Mouse (Mus musculus) c-Kit-positive CD71-positive TER-119-negative erythroid progenitor cells, embryonic 14.5 days (primary cell): ENCODE measurements around the gene Cisd2.
A peak's percentile ranks its signal among the peaks of the same experiment; 100 is the strongest.

Experiments
- DNase-seq: peaks from one replicate; pipeline ENCODE4 v3.0.0-alpha.2; 2013; ENCODE audit warnings: low read depth

Cisd2 gene

DNA sequence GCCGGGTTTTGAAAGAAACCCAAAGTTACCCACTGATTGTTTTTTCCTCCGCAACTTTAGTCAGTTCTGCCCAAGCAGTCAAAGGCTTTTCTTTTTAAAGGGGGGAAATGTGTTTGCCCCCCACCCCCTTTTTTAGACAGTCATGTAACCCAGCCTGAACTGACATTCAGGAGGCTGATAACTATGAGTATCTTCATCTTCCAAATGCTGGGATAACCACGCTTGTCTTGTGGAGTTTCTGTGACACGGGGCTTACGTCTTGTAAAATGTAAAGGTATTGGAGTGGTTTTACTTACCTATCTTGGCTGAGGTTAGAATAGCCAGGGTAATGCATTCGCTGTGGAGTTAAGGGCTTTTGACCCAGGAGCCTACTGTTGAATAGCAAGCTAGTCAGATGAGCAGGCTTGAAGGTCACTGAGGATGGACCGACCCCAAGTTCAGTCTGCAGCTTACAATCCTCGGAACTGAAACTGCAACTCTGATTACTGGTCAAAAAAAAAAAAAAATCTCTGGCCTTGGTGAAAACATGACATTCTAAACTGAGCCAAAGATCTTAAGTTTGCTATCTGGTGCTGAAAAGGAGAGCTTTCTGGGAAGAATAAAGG is at the start of gene Cisd2:
Gene Cisd2, minus strand, starts transcription at position 318 of the 605 bp plus-strand sequence.
- DNase-seq: no peak

DNA sequence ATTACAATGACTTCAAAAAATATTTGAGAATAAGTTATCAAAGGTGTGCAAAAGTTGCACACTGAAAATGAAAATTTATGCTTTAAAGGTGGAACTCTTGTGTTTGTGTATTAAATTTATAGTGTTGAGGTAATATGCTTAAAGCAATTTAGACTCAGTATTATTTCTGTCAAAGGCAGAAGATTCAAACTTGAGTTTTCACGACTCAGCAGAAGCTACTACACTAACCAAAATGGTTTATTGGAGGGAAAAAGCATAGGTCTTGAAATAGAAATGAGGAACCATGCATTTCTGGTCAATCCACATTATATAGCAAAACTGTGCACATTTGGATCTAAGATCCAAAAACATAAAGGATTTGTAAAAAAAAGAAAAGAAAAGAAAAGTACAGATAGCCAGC is 47.1 kb upstream of the Cisd2 start:
- DNase-seq: no peak

DNA sequence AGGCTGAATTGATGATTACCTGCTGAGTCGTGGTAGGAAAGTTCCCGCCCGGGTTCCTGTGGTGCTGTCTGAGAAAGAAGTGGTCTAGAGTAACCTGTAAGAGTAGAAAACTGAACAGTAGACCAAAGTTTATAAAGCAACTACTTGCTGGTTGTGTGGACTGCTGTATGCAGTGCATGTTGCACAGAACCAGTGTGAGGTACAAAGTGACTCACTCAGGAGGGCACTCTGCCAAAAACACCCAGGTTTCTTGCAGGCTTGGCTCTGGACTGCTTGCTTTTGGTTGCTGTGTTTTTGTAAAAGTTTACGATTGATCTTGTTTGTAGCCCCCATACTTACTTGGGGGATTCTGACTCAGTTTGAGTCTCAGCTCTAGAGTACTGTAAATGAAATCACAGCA is 46.2 kb upstream of the Cisd2 start:
- no peak for DNase-seq

DNA sequence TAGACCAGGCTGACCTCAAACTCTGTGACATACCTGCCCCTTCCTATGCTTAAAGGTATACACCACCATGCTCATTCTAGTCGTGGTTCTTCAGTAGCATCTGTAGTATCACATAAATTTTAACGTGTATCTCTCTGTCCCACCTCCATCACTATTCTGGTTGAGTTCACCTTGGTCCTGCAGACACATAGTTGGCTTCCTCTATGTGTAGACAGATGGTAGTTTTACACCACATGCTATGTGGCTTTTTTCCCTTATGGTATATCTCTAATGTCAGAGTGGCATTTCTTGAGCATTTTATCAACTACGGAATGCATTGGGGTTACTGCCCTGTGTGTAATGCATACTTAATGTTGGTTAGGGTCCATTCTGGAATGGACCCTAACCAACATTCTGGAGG is 45.4 kb upstream of the Cisd2 start:
- no peak for DNase-seq

DNA sequence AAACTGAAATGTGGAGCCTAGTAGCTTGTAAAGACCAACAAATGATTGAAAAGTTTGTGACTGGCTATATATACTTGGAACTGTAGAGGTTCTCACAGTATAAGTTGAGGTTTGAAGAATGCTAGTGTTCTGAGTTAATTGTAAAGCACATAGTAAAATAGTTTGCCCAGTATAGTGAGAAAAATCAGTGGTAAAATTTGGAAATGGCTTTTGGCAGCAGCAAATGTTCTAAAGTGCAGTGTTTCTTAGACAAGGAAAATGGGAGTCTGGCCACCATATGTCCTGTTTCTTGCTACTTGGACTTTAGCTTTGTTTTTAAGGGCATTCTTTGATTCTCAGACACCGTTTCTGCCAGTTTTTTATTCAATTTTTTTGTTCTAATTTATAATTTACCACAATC is 44.7 kb upstream of the Cisd2 start:
- no peak for DNase-seq

DNA sequence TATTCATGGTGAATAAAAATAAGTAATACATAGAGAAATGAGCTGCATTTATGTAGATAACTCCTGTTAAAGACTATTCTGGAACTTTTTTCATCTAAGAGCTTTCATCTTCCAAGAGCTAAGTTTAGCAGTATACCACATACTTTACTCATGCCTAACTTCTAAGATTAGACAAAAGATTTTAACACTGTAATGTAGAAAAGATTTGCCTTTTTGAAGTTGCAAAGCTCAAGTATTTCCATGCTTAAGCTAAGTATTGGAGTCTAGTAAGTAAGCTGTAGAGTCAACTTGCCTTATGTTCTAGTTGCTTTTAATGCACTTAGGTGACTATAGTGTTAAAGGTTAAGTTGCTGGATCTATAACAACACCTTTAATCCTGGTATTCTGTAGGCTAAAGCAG is 35.3 kb upstream of the Cisd2 start:
- no peak for DNase-seq

DNA sequence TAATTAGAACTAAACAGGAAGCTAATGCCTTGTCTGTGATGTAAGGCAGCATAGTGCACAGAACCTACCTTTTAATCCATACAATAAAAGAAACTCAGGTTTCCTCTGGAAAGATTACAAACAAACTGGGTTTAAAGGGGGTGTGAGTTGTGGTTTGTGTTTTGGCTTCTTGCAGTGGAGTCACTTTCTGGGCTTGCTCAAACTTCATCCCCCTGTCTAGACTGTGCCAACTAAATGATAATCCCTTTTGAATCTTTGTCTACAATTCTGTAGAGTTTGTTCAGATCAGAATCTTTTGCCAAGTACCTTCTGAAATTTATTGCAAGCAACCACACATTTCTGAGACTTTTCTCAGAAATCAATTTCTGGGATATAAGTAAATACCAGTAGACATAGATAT is 21.2 kb upstream of the Cisd2 start:
- DNase-seq: no peak

DNA sequence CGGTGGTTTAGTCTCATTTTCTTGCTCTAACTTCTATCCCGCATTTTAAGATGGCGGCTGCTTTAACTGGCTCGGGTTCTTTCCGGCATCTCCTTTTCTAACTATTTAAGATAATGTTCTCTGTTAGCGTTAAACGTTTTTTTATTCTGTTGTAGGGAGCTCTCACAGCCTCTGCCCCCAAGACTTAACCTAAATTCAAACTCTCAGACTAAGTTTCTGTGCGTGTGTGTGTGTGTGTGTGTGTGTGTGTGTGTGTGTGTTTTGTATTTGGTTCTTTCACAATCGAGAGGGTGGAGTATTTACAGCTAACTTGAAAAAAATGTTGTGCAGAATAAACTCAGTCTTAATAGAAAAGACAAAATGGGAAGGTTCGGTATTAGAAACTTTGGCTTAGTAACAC is 16.9 kb upstream of the Cisd2 start:
- DNase-seq: no peak

DNA sequence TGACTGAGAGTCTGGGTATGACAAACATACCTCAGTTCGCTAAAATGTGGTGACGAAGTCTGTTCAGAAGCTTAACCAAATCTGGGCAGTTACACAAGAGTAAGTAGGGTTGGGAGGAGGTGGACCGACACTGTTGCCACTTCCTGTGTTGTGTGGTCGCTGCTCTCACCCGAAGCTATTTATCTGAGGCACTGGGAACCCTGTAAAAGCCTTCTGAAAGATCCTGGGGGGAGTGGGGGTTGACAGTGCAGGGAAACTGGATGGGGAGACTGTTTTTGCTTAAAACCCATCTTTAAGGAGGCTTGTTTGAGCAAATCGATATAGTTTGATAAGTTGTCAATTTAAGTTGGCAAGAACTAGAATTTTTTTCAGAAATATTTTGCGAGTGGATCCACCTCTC is 16.5 kb upstream of the Cisd2 start:
- peak; percentile 55 for DNase-seq

DNA sequence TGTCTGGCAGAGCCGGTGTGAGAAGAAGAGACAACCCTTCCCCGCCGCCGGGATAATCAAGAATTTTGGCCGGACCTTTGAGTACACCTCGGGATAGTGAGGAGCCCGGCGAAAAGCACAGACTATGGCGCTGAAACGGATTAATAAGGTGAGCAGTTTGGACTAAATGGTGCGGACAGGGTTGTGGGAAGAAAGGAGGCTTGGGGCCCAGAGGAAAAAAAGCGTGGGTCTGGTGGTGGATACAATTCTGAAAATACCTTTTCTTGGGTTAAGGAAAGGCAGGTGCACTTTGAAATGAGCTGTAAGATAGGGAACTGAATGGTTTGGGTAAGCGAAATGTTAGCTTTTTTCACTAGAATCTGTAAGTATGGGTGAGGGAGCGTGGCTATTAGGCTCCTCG is 15.9 kb upstream of the Cisd2 start:
- DNase-seq: no peak

DNA sequence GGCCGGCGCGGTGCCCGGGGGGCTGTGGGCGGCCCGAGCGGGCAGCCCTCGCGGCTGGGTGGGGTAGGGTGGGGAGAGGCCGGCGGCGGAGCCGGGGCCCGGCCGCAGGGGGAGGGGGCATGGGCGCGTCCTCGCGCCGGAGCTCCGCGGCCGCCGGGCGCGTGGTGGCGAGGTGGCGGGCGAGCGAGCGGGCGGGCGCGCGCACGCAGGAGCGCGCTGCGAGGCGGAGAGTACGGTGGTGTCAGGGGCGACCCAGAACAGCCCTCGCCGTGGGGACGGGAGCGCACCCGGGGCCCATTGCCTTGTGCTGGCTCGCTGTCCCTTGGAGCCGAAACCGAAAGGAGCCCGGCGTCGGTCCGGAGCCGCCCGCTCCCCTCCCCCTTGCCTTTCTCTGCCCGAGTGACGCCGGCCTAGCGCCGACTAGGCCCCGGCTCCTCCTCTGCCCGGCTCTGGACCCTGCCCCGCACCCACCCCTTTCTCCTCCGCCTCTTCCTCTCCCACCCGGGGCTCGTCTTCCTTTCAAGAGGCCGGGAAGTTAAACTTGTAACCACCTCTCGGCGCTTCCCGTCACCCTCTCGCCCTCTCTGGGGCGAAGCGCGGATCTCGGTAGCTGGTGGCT is 15.3 kb upstream of the Cisd2 start:
- DNase-seq: peak; percentile 48

DNA sequence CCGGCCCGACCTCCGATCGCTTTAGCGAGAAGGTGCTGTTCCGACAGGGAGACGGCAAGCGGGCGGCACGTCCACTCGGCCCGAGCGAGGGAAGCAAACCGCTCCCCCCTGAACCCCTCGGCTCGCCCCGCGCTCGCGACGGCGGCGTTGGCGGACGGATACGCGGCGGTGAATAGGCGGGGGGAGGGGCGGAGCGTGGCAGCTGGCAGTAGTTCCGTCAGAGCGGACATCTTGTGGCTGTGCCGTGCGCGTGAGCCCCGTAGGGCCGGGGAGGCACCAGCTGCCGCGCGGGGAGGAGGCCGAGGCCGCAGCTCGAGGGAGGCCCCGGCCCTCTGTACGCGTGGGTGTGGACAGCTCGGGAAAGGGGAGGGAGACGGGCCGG is 14.8 kb upstream of the Cisd2 start:
- DNase-seq: peak; percentile 68

DNA sequence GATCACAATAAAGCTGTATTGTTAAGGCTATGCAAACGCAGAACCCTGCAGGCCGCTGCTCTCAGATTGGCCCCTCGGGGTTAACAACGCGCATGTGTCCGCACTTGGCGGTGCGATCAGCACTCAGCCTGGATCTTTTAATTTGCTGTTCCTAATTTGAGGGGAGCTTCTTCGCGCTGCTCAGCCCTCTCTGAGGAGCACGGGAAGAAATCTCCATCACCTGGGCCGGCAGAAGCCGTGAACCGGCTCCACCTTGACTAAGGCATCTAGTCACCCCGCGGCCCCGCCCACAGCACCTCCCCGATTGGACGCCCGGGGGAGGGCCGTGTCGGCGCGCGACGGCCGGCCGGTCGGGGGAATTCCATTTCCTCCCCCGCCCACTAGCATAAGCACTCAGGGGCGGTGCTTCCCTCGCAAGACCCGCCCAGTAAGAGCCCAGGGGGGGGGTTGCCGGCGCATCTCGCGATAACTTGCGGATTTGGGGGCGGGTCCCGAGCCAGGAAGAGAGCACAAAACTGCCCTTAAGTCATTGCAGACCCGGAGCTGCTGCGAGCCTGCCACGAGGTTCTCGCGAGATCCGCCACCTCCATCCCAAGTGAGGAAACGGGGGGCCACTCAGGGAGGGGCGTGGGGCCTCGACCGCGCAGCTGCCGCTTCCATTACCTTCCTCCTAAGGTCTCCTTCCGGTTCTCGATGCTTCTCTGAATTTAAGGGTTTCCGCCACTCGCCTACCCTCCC is 14.2 kb upstream of the Cisd2 start, which contains the start of gene Ube2d3:
Gene Ube2d3, plus strand, starts transcription at position 392 of the 738 bp plus-strand sequence.
- peak; percentile 94 for DNase-seq

DNA sequence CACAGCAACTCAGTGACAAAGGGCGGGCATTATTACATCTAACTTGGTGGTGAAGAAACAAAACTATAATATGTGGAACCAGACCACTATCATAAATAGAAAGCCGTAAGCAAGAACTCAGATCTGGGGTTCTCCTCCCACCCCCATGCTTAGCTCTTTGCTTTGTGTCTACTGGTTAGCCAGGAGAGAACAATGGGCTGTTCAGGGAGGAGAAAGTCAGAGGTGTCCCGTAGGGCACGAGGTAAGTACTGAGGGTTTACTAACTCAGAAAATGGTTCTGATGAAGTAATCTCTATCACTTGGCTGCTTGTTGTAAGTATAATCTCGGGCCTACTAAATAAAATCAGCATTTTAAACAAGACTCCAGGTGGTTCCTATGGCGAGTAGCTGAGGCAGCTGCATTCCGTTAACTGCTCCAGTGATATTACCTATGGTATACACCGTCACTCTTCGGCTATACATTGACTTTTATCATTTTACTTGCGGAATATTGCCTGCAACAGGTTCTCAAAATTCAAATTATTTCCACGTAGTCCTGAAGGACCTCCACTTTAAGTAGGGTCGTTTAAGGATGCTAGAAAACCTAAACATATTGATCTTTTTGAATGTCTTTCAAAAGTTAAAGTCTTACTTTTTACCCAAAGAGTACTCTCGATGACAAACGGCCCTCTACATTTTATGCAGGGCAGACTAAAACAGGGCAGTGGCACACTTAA is 13.3 kb upstream of the Cisd2 start:
- no peak for DNase-seq

DNA sequence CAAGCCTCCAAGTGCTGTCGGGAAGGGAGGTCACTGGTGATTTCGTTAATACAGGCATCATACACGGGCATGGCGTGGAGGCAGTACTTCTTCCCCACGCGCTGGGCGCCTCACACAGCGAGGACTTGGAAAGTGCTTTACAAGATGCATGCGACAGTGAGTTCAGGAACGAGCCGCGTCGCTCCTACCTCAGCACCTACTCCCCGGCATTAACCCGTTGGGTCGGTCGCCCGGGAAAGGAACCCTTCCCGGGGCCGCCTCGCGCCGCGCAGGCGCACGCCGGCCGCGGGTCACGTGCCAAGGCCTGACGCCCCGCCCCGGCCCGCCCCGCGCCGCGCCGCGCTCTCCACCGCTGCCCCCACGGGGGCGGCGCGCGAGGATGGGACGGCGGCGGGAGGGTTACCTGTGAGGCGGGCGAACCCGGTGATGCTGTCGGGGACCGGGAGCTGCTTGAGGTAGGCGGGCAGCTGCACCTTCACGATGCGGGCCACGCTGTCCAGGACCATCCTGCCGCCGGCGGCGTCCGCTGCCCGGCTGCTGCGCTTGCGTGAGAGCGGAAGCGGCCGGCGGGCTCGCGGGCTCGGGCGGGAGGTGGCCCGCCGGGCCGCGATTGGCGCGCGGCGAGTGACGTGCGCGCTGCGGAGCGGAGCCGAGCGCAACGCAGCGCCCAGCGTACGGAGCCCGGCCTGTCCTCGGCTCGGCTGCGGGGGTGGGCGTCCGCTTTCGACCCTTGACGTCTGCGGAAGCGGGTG is 693 bp downstream of the Cisd2 start:
- DNase-seq: peak; percentile 62

DNA sequence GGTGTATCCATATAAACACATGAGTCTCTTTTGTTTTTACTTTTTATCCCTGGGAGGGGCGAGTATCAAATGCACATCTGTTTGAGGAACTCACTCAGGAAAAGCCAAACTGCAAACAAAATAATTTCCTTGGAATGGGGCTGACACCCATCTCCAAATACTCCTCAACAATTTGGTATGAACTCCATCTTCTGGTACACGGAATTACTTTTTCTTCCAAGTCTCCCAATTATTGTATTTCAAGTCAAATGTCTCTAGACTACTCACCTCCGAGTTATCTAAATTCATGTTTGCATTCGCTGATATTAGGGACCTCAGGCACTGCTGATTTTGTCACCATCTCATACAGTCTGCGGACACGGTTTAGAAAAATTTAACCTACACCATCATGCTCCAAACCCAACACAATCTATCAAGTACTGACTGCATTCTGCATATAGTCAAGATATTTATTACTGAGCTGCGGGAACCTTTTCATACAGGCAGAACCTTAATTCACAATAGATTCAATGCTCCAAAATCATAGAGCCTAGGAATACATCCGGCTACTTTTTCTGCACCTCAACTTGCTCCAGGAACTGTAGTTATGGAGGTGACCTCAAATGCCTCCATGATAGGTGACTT is 1.4 kb downstream of the Cisd2 start:
- DNase-seq: no peak

DNA sequence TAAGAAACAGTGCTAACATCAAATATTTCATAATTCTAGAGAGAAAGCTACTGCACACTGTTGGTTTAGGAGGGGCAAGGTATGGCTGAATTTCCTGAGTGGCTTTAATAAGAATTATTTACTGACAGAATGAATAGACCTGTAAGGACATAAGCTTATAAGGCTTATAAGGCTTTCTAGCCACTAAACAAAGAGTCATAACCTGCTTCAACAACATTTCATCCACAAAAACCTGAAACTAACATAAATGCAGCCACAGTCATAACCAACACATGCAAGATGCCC is 2.5 kb downstream of the Cisd2 start:
- DNase-seq: no peak

DNA sequence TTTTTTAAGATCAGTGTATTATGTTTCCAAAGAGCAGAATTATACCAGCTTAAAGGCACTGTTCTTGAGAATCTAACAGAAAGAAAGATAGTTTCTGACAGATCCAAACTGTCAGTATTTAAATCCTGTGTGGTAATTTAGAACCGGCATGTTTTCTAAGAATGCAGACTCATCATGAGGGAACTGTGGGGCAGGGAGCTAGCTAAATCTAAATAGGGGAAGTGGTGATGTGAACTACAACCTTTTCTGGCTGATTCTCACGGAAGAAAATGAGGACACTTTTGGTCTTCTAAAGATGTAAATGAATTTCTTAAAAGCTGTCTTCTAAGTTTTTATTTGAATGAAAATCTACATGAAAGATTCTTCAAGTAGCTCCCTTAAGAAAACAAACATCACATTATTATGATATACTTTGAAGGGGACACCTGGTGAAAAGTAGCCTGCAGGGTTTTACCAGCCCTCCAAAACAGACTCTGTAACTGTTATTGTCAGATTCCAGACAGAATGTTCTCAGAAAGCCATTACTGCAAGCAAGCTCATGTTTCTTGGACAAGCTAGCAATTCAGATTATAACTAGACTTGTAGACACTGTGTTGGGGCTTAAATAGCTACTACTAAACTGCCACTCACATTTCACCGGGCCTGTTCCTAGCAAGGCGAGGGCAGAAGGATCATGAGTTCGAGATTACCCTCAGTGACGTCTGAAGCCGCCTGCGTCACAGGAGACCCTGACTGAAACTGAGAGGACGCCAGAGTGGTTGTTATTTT is 3.0 kb downstream of the Cisd2 start:
- no peak for DNase-seq

DNA sequence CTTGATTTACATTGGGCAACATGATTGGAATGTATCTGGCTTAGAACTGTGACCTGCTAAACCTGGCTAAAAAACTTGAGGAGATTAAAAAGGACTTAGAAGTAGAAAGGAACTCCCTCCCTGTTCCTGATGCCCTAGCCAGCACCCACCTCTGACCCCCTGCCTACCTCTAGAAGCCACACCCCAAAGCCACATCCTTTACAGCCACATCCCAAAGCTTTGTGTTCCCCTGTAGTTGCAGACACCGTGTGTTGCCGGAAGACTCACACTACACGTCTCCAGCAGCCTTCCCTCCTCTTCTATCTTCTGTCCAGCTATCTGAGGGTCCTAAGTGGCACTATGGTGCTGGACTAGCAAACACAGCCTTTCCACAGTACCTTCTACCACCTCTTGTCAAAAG is 5.9 kb downstream of the Cisd2 start:
- DNase-seq: no peak

DNA sequence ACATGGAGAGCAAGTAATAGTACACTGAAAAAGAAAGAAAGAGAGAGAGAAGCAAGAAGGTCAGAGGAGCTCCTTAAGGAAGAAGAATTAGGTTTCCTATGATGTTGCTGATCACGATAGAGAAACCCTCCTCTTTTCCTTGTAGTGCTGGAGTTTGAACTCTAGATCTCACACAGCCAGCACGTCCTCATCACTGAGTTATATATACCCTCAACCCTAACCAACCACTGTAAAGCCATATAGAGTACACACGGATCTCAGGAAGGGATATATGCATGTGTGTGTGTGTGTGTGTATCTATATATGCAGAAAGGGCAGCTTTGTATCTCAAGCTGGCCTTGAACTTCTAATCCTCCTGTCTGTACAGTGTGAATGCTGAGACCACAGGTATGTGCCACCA is 6.5 kb downstream of the Cisd2 start:
- DNase-seq: no peak

DNA sequence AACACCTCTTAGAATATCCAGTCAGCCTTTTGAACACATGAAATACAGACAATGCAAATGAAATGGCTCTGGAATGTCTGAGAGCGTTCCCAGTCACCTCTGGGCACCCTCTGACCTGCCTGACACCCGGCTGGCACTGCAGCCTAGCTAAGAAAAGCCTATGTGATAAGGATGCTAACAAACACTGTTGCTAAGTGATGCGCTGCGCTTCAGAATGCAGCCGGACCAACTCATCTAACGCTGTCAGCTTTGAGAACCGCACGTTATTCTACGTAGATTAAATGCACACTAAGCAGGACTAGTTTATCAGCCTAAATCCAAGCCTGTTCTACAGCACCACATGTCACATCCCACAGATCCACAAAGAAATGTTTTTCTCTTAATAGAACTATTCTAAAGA is 11.9 kb downstream of the Cisd2 start:
- no peak for DNase-seq
